Mouse (Mus musculus): Measurements from ENCODE around the gene Rad51b.
A peak's percentile ranks its signal among the peaks of the same experiment; 100 is the strongest.

Rad51b gene

DNA sequence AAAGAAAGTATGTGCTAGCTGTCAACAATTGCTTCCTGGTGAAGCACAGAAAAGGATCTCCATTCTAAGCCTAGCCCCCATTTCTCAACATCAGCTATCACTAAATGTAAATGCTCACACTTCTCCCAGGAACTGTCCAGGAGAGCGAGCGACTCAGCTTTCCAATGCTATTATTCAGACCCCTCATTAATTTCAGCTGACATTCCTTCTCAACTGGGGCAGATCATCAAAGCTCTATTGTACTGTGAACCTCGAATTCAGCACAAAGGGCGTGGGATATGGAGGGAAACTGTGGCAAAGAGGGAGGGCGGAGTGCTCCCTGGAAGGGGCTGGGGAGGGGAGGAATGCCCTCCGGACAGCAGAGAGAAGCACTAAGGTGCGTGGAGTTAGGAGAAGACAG, 528.8 kb downstream of the Rad51b start:
- no peak for DNase-seq (ENCODE audit: low read depth, low spot score)

DNA sequence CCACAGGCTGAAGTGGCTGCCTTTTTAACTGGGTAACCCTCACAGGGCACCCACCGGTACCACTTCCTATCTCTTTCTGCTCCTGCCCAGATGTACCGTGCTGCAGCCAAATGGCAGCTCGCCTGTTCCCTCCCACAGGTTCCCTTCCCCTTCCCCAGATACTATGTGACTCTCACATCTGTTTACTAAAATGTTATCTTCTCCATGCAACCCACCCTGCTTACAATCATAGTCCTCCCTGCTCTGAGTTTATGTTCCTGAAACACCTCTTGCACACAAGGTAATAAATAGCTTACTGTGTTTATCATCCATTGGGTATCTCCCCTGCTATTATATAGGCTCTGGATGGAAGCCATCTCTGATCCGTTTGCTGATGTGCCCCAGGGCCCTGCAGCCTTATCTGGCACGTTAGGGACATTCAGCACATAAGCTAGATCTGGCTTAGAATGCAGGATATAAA, 530.2 kb downstream of the Rad51b start:
- DNase-seq (ENCODE audit: low read depth, low spot score): no peak

DNA sequence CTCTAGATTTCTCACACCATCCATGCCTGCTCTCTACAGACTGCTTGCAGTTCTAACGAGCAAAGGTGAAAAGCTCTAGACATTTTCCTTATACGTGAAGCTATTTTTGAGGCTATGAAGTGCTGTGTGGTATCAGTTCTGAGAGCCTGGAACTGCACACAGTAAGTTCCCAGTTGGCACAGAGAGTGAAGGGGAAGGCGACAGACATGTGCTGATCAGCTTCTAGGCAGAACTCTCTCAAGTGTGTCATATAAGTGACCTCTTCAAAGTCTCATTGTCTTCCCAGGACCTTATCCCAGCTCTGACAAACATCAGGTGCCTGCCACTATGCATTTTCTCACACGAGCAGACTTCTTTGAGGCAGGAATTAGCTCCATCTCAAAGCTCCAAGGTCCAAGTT, 530.7 kb downstream of the Rad51b start:
- DNase-seq (ENCODE audit: low read depth, low spot score): no peak

DNA sequence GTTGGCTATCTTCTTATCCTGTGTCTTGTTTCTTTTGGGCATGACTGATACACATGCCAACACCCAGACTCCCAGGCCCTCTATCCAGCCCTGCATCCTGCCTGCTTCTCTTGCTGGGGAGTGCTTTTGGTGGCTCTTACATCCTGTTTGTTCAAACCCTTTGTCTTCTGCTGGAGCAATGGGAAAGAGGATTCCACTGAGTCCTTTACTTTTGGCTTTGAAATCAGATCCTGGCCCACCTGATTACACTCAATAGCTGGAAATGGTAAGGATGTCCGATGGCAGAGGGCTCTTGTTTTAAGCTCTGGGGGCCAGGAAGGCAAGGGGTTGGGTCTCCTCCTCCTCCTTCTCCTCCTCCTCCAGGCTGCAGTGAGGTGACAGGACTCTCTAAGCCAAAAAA, 533.6 kb downstream of the Rad51b start:
- DNase-seq (ENCODE audit: low read depth, low spot score): no peak

DNA sequence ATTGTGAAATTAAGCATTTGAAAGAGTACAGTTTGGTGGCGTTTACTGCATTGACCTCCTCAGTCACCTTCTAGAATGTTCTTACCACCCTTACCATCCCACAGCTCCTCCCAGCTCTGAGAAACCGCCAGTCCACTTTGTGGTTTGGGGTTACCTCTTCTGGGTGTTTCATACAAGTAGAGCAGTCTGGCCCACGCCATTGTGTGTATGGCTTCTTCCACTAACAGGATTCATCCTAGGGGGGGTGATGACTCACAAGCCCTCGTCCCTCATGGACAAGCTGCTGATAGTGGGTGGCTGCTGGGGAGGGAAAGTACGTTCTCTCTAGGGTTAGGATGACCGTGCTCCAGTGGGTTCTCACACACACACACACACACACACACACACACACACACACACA, 535.5 kb downstream of the Rad51b start:
- no peak for DNase-seq (ENCODE audit: low read depth, low spot score)

DNA sequence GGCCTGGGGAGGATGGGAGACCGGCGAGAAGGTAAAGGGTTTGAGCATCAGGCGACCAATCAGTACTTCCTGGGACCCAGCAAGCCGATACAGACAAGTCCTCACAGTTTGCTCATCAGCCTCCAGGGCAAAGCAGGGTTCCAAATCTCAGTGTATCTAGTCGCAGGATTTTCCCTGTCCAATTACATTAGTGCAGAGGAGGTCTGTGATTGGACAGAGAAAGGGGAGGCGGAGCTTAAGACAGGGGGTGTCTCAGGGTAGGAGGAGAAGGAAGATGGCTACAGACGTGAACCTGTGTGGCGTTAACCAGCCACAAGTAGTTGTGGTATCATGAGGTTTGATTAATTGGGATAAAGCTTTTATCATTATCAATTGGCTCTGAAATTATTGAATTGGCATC, 538.4 kb downstream of the Rad51b start:
- DNase-seq (ENCODE audit: low read depth, low spot score): peak; percentile 93

DNA sequence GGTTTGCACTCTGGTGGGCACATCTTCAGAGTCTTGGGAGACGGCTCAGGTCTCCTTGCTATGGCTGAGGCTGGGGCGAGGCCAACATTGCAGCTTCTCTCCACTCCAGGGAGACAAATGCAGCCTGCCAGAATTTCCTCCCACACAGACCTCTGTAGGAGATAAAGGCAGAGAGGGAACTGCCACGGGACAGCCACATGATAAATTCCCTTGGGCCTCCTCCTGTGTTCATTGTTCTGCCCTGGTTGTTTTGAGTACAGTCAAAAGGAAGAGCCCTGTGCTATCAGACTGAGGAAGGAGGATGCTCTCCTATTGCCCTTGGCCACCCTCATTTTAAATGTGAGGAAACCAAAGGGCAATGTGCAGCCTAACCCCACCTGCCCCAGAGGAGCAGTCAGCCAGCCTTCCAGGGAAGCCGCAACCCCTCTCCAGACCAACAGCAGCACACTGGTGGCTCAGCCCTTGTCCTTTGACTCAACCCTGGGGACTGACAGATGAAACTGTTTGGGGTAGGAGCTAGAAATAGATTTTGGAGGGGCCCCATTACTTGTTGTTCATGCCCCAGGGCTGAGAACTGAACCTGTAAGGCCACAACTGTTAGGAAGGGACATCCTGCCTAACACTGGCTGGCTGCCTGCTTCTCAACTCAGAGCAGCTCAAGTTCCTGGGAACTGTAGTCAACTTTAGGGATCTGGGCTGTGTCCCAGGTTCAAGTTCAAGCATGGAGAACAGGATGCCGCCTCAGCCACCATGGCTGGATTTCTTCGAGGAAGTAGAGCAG, 541.3 kb downstream of the Rad51b start:
- peak; percentile 29 for DNase-seq (ENCODE audit: low read depth, low spot score)

DNA sequence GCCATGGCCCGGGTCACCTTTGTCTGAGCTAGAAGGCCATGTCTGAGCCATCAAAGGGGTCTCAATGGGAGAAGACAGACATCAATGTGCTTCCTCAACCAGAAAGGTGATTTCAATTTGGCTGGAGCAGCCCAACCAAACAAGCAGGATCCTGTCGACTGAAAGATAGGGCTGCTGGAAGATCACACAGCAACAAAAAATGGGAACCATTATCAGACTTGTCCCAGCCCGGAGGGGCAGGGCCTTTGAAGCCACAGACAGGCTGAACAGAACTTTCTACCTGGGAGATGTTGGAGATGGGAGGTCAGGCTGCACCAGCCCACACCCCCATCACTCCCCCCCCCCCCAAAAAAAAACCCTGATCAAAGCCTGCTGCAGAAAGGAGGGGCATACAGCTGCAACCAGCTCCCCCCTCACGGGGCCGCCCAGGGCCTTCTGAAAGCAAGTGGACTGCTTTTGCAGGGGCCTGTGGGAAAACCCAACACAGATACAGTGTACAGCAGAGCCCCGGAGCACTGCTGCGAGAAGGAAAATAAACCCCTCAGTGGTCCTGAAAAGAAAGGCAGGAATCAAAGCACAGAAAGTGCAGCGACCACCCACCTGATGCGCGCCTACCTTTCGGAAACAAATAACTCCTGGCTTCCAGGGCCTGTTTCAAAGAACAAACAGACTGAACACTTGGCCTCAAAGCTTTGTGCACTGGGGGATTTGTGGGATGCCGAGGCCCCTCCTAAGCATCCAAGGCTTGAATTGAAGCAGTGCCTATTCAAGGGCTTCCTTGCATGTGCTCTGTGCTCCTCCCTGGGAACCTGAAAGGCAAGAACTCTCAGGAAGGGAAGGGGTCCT, 542.2 kb downstream of the Rad51b start:
- no peak for DNase-seq (ENCODE audit: low read depth, low spot score)

DNA sequence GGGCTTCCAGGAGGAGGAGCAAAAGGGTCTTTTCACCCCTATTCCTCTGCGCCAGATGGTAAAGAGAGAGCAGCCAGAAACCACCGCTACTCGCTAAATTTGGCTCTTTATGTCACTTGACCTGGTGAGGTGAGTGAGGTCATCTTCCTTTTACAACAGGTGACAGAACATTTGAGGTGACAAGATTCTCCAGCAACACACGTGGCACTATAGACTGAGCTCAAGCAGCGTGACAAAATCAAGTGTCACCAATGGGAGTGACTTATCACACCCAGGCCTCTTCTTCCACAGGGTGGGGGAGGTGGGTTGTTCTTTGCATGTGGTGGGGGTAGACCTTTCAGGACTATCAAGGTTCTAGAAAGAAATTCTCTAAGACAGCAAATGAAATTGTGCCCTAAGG, 543.4 kb downstream of the Rad51b start:
- DNase-seq (ENCODE audit: low read depth, low spot score): no peak

DNA sequence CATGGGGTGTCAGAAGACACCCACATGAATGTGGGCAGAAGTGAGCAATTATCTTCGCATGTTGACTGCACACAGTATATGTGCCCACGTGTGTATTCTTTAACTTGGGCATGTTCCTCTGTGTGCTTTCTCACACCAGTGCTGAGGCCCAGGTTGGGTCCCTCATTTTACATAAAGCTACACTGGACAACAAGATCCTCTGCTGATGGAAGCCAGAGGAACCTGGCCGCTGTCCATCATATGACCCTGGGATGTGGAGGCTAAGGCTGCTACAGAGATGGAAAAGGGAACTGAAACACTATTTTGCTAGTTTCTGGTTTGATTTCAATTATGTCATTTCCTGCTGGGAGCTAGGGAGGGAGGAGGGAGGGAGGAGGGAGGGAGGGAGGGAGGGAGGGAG, 544.2 kb downstream of the Rad51b start:
- DNase-seq (ENCODE audit: low read depth, low spot score): no peak

DNA sequence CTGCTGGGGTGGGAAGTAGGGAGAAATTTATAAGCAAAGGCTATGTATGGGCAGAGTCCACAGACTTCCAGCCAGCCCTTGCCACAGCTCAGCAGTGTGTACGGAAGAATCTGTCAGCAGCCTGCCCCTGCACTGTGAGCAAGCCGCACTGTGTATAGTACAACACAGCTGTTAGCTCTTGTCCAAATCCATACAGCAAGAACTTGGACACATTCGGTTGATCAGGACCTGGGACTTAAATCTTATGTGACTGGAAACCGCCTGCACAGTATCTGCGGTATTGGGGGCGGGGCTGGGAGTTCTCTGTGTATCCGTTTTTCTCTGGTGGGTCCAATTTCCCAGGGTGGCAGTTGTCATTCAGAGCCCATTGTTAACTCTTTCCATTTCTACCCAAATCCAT, 545.2 kb downstream of the Rad51b start:
- no peak for DNase-seq (ENCODE audit: low read depth, low spot score)

DNA sequence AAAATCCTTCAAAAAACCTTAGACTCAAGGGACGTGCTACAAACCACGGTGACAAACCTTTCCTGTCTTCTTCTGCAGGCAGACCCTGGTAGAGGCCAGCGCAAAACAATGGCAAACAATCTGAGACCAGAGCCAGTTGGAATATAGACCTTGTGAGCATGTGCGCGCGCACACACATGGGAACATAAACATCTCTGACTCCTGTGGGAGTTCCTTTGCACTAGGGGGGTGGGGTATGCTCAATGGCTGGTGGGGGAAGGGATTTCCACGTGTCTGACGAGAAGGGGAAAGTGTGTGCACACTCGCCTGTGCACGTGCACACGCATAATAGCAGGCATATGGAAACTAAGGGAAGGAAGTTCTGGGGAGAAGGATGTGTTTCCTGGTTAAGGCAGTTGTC, 545.9 kb downstream of the Rad51b start:
- no peak for DNase-seq (ENCODE audit: low read depth, low spot score)

DNA sequence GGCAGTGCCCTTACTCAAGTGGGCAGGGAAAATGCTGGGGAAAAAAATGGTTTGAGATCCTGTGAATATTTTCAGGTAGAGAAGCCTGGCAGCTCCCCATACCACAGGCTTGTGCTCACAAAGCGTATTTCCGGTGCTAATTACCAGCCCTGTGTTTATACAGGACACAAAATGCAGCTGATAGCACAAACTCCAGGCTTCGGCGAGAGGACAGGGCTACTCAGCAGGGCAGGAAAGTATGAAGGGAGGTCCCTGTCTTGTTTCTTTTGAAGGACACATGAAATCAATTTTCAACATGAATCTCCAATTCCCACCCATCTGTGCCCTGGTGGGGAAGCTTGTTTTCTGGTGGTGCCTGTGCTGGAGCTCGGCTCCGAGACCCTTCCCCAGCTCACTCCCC, 546.4 kb downstream of the Rad51b start:
- DNase-seq (ENCODE audit: low read depth, low spot score): no peak

DNA sequence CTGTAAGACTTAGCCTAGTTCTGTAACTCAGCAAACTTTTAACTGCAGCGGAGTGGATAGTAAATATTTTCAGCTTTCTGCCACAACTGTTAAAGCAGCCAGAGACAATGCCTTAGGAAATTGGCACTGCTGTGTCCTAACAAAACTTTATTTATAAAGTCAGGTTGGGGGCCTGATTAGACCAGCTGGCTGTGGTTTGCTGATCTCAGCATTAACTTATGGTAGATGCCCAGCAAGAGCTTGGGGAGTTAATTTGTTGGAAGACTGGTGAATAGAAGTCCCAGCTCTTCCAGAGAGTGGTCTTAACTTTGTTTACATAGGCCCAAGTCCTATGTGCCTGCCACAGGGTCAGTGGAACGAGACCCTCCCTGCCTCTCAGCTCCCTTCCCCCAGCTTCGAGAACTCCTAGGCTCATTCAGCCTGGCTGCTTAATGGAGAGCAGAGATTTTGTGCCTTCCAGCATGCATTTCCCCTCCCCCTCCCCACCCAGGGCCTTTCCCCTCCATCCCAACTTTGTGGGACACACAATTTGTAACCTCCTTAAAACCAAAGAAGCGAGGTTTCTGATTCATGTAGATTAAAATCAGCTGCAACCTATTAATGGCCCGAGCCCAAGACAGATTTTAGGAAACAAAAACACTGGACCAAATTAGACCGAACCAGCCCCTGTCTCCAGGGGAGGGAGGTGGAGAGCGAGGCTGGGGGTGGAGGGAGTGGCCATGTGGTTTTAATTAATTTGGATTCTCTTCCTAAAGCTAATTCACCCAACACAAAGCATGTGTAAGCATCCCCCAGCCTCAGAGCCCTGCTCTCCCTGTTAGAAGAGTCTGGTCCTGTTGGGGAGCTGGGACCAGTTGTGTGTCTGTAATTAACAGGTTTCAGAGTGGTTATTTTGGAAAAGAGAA, 549.4 kb downstream of the Rad51b start:
- DNase-seq (ENCODE audit: low read depth, low spot score): no peak

DNA sequence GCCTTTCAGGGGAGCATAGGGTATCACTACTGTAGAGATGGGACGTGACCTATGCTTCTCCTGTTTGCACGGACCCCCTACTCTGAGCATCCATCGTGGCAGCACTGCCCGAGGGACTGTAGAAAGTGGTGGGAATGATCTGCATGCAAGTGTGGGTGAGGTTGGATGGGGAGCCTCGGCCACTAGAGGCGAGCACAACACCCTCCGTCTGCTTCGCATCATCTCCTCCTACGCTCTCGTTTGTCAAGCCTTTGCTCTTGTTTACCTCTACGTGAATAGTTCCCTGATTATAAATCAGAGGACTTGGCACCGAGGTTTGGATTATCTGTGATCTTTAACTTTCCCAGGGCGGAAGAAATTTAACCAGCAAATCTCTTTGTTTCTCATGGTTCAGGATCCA, 551.5 kb downstream of the Rad51b start:
- no peak for DNase-seq (ENCODE audit: low read depth, low spot score)

DNA sequence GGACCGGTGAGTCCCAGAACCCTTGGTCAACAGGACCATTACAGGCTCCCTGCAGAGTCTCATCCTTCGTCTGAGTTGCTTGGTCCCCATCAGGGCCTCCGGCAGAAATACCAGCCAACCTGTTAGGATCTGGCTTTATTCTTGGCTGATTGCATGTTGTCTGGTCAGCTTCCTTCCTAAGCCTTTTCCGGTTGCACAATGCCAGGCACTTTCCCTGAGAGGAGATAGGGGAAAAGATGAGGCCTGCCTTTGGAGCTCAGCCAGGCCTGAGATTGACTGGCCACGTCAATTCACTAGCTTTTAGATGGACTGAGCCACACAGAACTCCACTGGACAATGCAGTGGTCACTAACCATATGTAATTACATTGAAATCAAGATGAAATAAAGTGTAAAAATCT, 552.9 kb downstream of the Rad51b start:
- no peak for DNase-seq (ENCODE audit: low read depth, low spot score)

DNA sequence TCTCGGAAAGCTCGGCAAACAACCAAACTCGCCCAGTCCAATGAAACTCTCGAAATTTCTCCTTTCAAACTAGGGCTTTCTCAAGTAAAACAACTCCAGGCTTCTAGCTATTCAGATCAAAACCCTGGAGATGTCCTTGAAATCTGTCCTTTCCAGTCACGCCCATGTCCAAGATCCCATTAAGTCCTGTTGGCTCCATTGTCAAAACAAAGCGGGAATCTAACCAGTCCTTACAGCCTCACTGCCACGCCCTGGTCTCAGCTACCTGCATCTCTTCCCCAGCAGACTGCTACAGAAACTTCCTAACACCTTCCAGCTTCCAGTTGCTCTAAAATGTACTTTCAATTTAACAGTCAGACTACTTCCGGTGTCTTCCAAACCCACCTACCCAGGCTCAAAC, 554.8 kb downstream of the Rad51b start:
- DNase-seq (ENCODE audit: low read depth, low spot score): peak; percentile 97

DNA sequence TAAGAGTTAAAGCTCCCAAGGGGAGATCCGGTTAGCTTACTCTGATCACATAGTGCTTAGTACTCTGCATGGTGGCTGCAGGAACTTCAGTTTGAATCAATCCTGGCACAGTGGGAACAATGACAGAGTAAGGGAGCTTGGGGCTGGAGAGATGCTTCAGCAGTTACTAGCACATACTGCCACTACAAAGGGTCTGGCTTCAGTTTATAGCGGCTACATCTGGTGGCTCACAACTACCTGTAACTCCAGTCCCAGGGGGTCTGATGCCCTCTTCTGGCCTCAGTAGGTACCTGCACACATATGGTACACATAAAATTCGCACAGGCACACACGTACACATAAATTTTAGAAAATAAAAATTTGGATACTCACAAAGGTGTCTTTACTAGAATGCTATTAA, 555.5 kb downstream of the Rad51b start:
- peak; percentile 80 for DNase-seq (ENCODE audit: low read depth, low spot score)

DNA sequence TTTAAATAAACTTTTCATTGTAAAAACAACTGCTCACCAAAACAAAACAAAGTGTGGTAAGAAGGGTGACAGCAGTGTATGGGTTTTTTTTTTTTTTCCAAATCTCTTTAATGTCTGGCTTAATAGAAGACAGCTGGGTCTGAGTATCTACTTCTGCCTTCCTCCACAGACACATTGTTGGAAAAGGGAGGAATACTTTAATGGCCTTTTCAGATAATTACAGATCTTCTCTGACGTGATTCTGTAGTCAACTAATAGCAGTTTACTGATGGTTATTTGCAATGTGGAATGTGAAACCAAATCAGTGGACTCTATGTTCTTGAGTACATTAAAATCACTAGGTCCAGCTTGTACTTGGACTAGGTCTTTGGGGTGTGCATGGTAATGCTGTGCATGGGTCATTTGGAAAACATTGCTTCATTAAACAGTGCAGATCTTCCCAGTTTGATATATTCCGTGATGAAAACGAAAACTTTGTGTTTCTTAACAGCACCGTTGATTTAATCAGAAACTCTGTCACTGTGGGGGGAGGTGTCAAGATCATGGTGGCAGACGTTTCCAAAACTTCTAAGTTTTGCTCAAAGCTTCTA, 556.9 kb downstream of the Rad51b start:
- no peak for DNase-seq (ENCODE audit: low read depth, low spot score)

DNA sequence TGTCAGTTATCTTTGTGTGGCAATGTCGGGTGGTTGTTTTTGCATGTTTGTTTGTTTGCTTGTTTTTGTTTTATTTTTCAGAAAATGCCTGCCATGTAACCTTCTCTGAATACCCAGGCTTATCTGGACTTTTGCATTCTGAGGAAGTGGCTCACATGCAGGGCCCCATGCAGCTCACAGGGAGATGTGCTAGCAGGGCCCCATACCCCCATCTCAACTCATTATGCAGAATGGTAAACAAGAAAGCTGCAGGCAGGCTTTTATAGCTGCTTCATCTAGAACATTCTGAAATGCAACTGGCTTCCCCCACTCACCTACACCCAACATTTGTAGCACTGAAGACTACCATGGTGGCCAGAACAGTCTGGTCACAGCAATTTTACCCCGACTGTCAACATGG, 557.4 kb downstream of the Rad51b start:
- DNase-seq (ENCODE audit: low read depth, low spot score): no peak

DNA sequence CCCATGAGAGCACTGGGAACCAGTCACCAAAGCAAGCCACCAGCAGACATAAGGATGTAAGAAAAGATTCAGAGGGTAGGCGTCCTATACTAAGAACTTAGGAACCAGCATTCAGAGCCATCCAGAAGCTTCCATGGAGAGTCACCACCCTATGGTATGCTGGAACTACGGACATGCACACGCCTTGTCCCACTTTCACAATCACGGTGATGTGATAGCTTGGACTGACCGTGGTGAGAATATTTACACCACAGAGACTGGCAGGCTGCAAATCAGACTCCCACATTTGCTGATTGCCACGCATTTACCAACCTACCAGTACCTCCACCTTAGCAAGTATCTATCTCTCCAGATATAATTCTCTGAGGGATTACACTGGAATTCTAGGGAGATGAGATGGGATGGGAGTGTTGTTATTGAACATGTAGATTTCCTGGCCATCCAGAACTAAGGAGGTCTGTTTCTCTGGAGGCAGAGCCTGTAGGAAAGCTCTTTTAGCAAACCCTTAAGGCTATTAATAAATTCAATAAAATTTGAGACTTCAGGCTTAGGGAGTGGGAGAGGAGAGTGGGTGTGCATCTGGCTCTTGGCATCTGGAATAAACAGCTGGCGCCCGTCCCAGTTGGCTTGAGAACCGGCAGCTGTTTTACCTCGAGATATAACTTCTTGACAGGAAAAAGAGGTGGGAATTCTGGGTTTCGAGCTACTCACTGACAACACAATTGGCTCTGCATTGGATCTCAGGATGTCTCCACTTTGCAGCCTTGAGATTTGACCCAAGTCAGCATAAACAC, 559.2 kb downstream of the Rad51b start:
- no peak for DNase-seq (ENCODE audit: low read depth, low spot score)
